Mouse (Mus musculus): ENCODE data around the gene Akap1.

The Akap1 gene

GRCm38 (mm10) chr11:88864458-88865197, at the start of gene Akap1:
TSS of gene Akap1 (minus strand) at chr11:88864586.
- peak; percentile 99 for DNase-seq (ENCODE audit: inconsistent age in 2 of 2, low spot score in 1 of 2)

- DNase-seq (ENCODE audit: inconsistent age in 2 of 2, low spot score in 1 of 2) = peak; percentile 79 to 93
Measured at GRCm38 (mm10) chr11:88909388-88910036, 45.1 kb upstream of the Akap1 start.

DNA sequence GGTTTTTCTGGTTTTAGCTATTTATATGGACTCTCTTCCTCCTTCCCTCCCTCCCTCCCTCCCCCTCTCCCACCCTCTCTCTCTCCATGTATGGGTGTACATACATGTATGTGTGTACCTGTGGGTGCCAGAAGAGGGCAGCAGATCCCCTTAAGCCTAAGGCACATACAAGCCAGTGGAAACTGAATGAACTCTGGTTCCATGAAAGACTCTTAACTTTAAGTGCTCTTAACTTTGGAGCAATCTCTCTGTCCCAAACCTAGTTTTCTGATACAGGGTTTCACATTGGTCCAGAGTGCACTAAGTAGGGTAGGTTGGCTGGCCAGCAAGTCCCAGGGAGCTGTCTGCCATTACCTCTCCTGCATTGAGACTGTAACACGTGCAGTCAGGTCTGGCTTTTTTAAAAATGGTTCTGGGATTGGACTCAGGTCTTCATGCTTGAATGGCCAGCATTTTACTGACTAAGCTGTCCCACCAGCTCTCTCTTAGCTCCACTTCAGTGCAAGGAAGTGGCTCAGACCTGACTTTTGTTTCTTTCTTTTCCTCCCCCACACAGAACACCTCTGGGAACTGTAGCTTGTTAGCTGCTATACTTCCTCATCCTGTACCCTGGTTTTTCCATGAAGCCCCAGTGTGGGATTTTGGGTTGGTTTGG, 44.3 kb upstream of the Akap1 start:
- DNase-seq (ENCODE audit: inconsistent age in 2 of 2, low spot score in 1 of 2) = peak; percentile 75 to 89

- DNase-seq (ENCODE audit: inconsistent age in 2 of 2, low spot score in 1 of 2) = no peak
Measured at GRCm38 (mm10) chr11:88907886-88908285, 43.5 kb upstream of the Akap1 start.

DNA sequence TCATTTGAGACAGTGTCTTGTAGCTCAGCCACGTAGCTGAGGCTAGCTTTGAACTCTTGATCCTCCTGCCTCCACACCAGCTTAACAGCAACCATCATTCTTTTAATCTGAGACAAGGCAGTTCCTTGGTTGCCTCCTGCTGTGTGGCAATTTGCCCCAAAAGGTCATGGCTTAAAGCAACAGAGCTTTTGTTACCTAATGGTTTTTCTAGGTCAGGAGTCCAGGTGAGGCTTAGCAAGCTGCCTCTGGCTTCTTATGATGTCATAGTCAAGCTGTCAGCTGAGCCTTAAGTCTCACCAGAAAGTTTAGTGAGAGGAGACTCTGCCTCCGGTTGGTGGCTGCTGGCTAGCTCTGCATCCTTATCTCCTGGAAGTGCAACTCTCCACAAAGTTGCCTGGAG, 41.2 kb upstream of the Akap1 start:
- no peak for DNase-seq (ENCODE audit: inconsistent age in 2 of 2, low spot score in 1 of 2)

- DNase-seq (ENCODE audit: inconsistent age in 2 of 2, low spot score in 1 of 2) = no peak
Measured at GRCm38 (mm10) chr11:88904080-88904479, 39.7 kb upstream of the Akap1 start.

DNA sequence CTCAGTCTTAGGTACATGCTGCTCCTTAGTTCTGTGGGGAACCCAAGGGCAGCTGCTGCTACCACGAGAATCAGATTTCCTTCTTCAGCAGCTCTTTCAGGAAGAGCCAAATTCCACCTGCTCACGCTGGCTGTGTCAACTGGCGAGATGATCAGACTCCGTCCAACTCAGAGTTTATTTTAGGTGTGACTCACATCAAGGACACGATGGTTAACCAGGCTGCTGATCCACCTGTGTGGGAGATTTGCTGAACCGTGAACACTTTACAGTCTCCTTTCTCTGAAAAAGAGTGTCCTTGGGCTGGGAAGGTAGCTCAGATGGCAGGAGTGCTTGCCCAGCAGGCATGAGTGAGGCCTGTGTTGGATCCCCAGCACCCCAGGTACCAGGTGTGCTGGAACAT, 38.4 kb upstream of the Akap1 start:
- DNase-seq (ENCODE audit: inconsistent age in 2 of 2, low spot score in 1 of 2) = no peak

DNA sequence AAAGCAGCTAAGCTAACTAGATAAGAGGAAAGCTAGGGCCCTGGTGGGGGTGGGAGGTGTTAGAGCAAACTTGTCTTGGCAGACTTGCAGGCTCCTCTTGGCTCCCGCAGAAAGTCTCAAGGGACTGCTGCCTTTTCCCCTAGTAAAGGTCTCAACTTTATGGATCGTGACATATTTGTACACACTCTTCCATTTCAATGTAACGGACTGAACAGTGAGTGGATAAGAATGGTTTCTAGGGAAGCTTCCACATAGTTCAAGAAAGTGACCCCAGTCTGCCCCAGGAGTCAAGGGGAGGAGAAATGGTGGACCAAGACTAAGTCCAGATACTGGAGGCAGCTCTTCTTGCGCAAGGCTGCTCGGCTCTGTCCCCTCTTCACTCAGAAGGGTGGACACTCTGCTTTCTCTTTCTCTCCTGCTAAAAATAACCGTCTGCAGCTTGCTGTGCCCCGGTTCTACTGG, 37.0 kb upstream of the Akap1 start:
- DNase-seq (ENCODE audit: inconsistent age in 2 of 2, low spot score in 1 of 2) = peak in 1 of 2 experiments; percentile 54

DNA sequence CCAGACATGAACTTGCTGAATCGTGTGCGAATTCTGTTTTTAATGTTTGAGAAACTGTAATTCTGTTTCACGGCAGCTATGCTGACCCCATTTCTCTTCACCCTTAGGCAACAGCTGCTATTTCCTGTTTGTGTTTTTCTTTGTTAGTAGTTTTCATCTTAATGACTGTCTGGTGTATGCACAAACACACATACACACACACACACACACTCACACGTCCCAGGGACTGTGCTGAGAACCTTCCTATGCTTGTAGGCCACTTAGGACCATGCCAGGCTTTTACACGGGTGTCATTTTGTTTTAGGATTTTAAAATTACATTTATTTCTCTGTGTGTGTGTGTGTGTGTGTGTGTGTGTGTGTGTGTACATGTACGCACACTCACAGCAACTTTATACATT, 35.2 kb upstream of the Akap1 start:
- no peak for DNase-seq (ENCODE audit: inconsistent age in 2 of 2, low spot score in 1 of 2)

DNA sequence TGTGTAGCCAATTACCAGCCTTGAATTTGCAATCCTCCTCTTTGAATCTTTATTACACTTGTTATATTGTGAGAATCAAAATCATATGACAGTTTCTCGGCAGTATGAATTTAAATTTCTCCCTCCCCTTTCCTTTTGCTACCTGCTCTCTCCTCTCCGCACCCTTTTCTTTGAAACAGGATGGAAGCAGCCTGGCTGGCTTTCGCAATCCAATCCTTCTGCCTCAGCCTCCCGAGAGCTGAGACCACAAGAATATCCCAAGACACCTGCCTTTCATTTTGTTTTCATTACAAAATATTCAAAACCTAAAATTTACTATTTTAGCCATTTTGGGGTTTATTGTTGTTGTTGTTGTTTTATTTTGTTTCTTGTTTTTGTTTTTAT, 34.0 kb upstream of the Akap1 start:
- no peak for DNase-seq (ENCODE audit: inconsistent age in 2 of 2, low spot score in 1 of 2)

DNA sequence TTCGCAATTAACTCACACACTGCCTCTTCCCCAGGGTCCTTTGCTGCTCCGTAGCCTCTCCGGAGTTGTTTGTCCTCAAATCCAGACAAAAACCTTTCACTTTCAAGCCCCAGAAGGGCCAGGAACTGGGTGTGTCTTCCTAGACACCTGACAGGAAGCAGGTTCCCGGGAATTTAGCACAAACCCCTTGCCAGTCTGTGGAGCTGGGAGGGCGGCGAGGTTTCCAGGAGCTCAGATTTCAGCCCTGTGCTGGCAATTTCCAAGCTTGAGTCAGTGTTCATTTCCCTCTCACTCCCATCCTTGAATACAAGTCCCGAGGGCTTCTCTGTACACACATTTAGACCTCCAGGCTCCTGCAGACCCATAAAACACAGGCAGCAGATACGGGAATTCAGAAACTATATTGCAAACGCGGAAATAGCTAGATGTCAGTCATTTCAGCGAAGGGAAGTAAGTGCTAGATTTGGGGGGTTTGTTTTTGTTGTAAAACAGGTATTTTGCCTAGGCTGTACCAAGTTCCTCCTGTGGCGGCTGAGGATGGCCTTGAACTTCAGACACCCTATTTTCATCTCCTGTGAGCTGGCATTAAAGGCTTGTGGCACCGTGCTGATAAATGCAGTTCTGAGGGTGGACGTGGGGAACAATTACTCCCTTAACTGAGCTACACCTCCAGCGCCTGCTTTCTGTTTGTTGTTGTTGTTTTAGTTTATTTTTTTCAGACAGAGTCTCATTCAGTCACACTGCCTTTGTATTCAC, 33.4 kb upstream of the Akap1 start:
- DNase-seq (ENCODE audit: inconsistent age in 2 of 2, low spot score in 1 of 2) = peak; percentile 35 to 62

- DNase-seq (ENCODE audit: inconsistent age in 2 of 2, low spot score in 1 of 2) = peak; percentile 58 to 91
Measured at GRCm38 (mm10) chr11:88895800-88896232, 31.4 kb upstream of the Akap1 start.

GRCm38 (mm10) chr11:88895235-88895634, 30.8 kb upstream of the Akap1 start:
- peak in 1 of 2 experiments; percentile 72 for DNase-seq (ENCODE audit: inconsistent age in 2 of 2, low spot score in 1 of 2)

GRCm38 (mm10) chr11:88894279-88894678, 29.9 kb upstream of the Akap1 start:
- DNase-seq (ENCODE audit: inconsistent age in 2 of 2, low spot score in 1 of 2) = peak in 1 of 2 experiments; percentile 68

DNA sequence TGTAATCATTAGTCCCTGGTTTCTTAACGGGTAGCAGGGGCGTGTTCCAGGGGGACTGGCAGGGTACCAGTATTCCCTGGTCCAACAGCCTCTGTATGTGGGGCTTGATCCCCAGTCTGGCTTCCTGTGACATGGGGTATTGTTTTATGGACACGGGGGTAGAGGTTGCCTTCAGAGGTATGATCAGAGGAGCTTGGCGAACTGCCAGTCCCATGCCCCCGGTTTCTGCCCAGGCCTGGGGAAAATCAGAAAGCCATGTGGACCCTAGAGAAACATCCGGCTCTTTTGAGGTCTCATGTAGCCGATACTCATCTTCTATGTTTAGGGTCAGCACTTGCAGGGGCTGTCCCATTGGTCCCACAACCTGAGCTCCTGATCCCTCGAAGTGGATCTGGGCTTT, 29.1 kb upstream of the Akap1 start:
- DNase-seq (ENCODE audit: inconsistent age in 2 of 2, low spot score in 1 of 2) = peak in 1 of 2 experiments; percentile 60

DNA sequence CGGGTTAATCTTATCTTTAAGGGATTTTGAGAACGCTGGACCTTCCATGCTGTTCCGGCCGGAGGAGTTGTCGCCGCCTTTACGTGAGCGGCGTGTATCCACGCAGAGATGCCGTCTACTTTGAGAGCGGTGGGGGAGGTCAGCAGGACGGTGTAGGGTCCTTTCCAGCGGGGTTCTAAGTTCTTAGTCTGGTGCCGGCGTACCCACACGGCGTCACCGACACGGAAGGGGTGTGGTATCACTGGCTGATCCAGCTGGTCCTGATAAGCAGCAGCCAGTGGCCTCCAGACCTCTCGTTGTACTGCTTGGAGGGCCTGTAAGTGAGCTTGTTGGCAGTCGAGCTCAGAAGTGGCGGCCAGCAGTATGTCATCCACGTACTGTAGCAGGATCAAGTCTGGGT, 28.4 kb upstream of the Akap1 start:
- DNase-seq (ENCODE audit: inconsistent age in 2 of 2, low spot score in 1 of 2) = peak in 1 of 2 experiments; percentile 62

- peak; percentile 59 to 82 for DNase-seq (ENCODE audit: inconsistent age in 2 of 2, low spot score in 1 of 2)
Measured at GRCm38 (mm10) chr11:88891921-88892561, 27.7 kb upstream of the Akap1 start.

DNA sequence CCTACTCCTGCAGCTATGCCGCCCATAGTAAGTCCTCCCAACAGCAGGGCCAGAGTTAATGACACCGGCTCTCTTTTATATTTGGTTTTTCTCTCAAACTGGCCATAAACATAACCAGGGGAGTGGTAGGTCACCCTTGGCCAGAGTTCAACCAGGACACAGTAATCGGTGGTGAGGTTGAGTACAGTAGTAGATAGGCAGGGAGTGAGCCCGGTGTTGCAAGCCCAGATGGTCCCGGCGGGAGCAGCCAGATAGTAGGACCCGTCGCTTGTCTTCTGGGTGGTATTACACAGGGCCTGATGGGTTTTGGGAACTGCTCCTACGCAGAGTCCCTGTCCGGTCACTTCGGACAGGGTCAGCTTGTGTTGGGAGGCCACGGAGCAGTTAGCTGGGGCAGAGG, 27.1 kb upstream of the Akap1 start:
- peak; percentile 38 to 73 for DNase-seq (ENCODE audit: inconsistent age in 2 of 2, low spot score in 1 of 2)

- DNase-seq (ENCODE audit: inconsistent age in 2 of 2, low spot score in 1 of 2) = peak in 1 of 2 experiments; percentile 59
Measured at GRCm38 (mm10) chr11:88890904-88891303, 26.5 kb upstream of the Akap1 start.

GRCm38 (mm10) chr11:88888996-88889395, 24.6 kb upstream of the Akap1 start:
- peak in 1 of 2 experiments; percentile 58 for DNase-seq (ENCODE audit: inconsistent age in 2 of 2, low spot score in 1 of 2)
